Comparison of ENCODE assay signal across 8 mouse cellular contexts in genomic region chr1:172204814-172205740, GRCm38 (mm10). TPM values are rescaled to one million over a fixed set of nuclear protein-coding genes. Genes with fewer than 3 reads are reported as not detected.
DNase-seq lines count a peak whose midpoint lies in the region; ATAC-seq and TF ChIP-seq lines count a peak whose summit lies in the region.

No protein-coding gene starts in this region.

- peak overlapping the region; percentile 78 for H3K4me2 ChIP-seq in heart, embryonic 11.5 days
- H3K4me2 ChIP-seq in forebrain, embryonic 13.5 days, result peak overlapping the region; percentile 95
- peak overlapping the region; percentile 63 for H3K4me2 ChIP-seq in liver, embryonic 14.5 days (ENCODE audit: low read depth)

- no peak for ATAC-seq in heart, embryonic 11.5 days (replicated peaks; ENCODE audit: insufficient number of reproducible peaks, low FRiP score, low TSS enrichment)
- peak; percentile 68 for ATAC-seq in Patski
- no peak for ATAC-seq in forebrain, embryonic 13.5 days
- ATAC-seq in liver, embryonic 14.5 days (ENCODE audit: insufficient read depth), result no peak

- no peak for TF ChIP-seq EP300 in liver, embryonic 14.5 days (IDR thresholded peaks at IDR 0.05; ENCODE audit: low read depth)

- peaks cover 59% of the 10 kb centered on the region for H3K4me1 ChIP-seq in heart, embryonic 11.5 days (ENCODE audit: control insufficient read depth, insufficient read depth, low read length)
- peaks cover 74% of the 10 kb centered on the region for H3K4me1 ChIP-seq in forebrain, embryonic 13.5 days
- peaks cover 2 to 15% of the 10 kb centered on the region in 2 experiments; a peak in 2 of 4 replicates for H3K4me1 ChIP-seq in liver, embryonic 14.5 days (replicated peaks; ENCODE audit: control insufficient read depth in 2 of 2, insufficient read depth in 2 of 2, low read length in 1 of 2)

- H3K9ac ChIP-seq in heart, embryonic 11.5 days (ENCODE audit: low read depth, low read length), result peak overlapping the region; percentile 91; the same call in 1 of the 2 replicates
- peak overlapping the region; percentile 98 for H3K9ac ChIP-seq in forebrain, embryonic 13.5 days
- no peak overlapping the region for H3K9ac ChIP-seq in liver, embryonic 14.5 days (replicated peaks)

- no peak for TF ChIP-seq CTCF in Patski (IDR thresholded peaks at IDR 0.05)
- TF ChIP-seq CTCF in liver, embryonic 14.5 days (IDR thresholded peaks at IDR 0.05; ENCODE audit: low read depth), result no peak

- DNase-seq in heart, adult 18-20 months, result no peak
- DNase-seq in Patski (ENCODE audit: low read depth, low spot score), result no peak
- no peak for DNase-seq in liver, embryonic 14.5 days (ENCODE audit: low read depth in 3 of 3, low spot score in 3 of 3)
- no peak for DNase-seq in urinary bladder, postnatal 25 days (ENCODE audit: low spot score)
- no peak for DNase-seq in adrenal gland, adult 8-10 months
- DNase-seq in urinary bladder, postnatal 36 days (ENCODE audit: low spot score in 2 of 2), result no peak

- peak overlapping the region; percentile 82 for H3K4me3 ChIP-seq in heart, embryonic 11.5 days (ENCODE audit: low read depth, low read length)
- peak overlapping the region; percentile 88 for H3K4me3 ChIP-seq in forebrain, embryonic 13.5 days
- H3K4me3 ChIP-seq in liver, embryonic 14.5 days (ENCODE audit: insufficient read depth in 1 of 2, low read depth in 2 of 2, low read length in 2 of 2), result no peak overlapping the region; a peak in 1 of 4 replicates

- peak overlapping the region; percentile 82 for H3K27ac ChIP-seq in heart, embryonic 11.5 days (ENCODE audit: low read depth, low read length)
- H3K27ac ChIP-seq in forebrain, embryonic 13.5 days, result peak overlapping the region; percentile 98
- H3K27ac ChIP-seq in liver, embryonic 14.5 days, result no peak overlapping the region

- peaks cover 4% of the 10 kb centered on the region; the same call in 1 of the 2 replicates for H3K36me3 ChIP-seq in heart, embryonic 11.5 days (ENCODE audit: control insufficient read depth, insufficient read depth, low read length)
- H3K36me3 ChIP-seq in forebrain, embryonic 13.5 days (ENCODE audit: poor library complexity, severe bottlenecking), result peaks cover 5% of the 10 kb centered on the region
- peaks cover 3% of the 10 kb centered on the region; the same call in 1 of the 2 replicates for H3K36me3 ChIP-seq in liver, embryonic 14.5 days (replicated peaks; ENCODE audit: control insufficient read depth, insufficient read depth, low read depth)

- no peaks in the 10 kb centered on the region for H3K27me3 ChIP-seq in heart, embryonic 11.5 days (ENCODE audit: control insufficient read depth, insufficient read depth, low read length)
- H3K27me3 ChIP-seq in Patski, result no peaks in the 10 kb centered on the region
- H3K27me3 ChIP-seq in forebrain, embryonic 13.5 days, result no peaks in the 10 kb centered on the region
- no peaks in the 10 kb centered on the region for H3K27me3 ChIP-seq in liver, embryonic 14.5 days (ENCODE audit: control insufficient read depth, insufficient read depth, low read length)

- CTCF ChIA-PET in Patski (lab: Charles Lee), result interaction anchor here (0.9 to 2.5 kb wide), 8 partner anchors 12 to 62 kb away, joined by 3 to 11 read pairs (median 4); no protein-coding TSS in a partner anchor

- in situ Hi-C loops in Patski (cut with MboI; ENCODE audit: low pct_unique_long_range_greater_than_20kb), result no loop called here

- 45% methylated on average over 15 of the region's 15 CpGs for WGBS in heart, embryonic 11.5 days (ENCODE audit: insufficient replicate concordance)
- WGBS in forebrain, embryonic 13.5 days, result 3% methylated on average over 15 of the region's 15 CpGs
- 61% methylated on average over 15 of the region's 15 CpGs for WGBS in liver, embryonic 14.5 days (ENCODE audit: insufficient replicate concordance)

- POLR2A ChIA-PET in Patski (lab: Charles Lee), result interaction anchor here (0.7 to 2.9 kb wide), 8 partner anchors 12 to 105 kb away, joined by 3 to 19 read pairs (median 4); partner anchors contain the start of gene Casq1

- no peaks in the 10 kb centered on the region for H3K9me3 ChIP-seq in heart, embryonic 11.5 days (replicated peaks; ENCODE audit: control insufficient read depth, low read length)
- H3K9me3 ChIP-seq in forebrain, embryonic 13.5 days (replicated peaks), result no peaks in the 10 kb centered on the region
- H3K9me3 ChIP-seq in liver, embryonic 14.5 days (ENCODE audit: control insufficient read depth, low read length), result no peaks in the 10 kb centered on the region

RNA-seq across cellular contexts. Expression of gene Pea15a, which starts 1.5 kb away (rescaled TPM):
- polyA plus RNA-seq in heart, embryonic 11.5 days (2014; fragmentation: Nextera tagmentation; extraction: Ambion mirVana), result 121 and 147 TPM in 2 replicates
- 10 to 100 TPM; 57.4 to 69.9 TPM for total RNA-seq in heart, adult 18-20 months (2021)
- 723 TPM for polyA plus RNA-seq in Patski (2021)
- 470 and 471 TPM in 2 replicates for polyA plus RNA-seq in forebrain, embryonic 13.5 days (2015; fragmentation: Nextera tagmentation; extraction: Ambion mirVana)
- polyA plus RNA-seq in liver, embryonic 14.5 days (2012; rRNA removed), result 10.4 and 11.1 TPM in 2 replicates
- polyA plus RNA-seq in liver, embryonic 14.5 days (2014; fragmentation: Nextera tagmentation; extraction: Ambion mirVana), result 14.4 and 16.5 TPM in 2 replicates
- 10 to 100 TPM; 48.4 to 89.7 (median 63.1) TPM for total RNA-seq in adrenal gland, adult 8-10 months (2022)

RNA-seq across cellular contexts. Expression of gene Casq1, which starts 14.6 kb away (rescaled TPM):
- 205 and 230 TPM in 2 replicates for polyA plus RNA-seq in heart, embryonic 11.5 days (2014; fragmentation: Nextera tagmentation; extraction: Ambion mirVana)
- 1 to 10 TPM; 2.2 to 2.7 TPM for total RNA-seq in heart, adult 18-20 months (2021)
- 4.2 TPM for polyA plus RNA-seq in Patski (2021)
- 4.5 TPM in 2 replicates for polyA plus RNA-seq in forebrain, embryonic 13.5 days (2015; fragmentation: Nextera tagmentation; extraction: Ambion mirVana)
- 0.09 and 0.11 TPM in 2 replicates for polyA plus RNA-seq in liver, embryonic 14.5 days (2012; rRNA removed)
- 0.22 TPM in 1 of 2 replicates, not detected in the other for polyA plus RNA-seq in liver, embryonic 14.5 days (2014; fragmentation: Nextera tagmentation; extraction: Ambion mirVana)
- total RNA-seq in adrenal gland, adult 8-10 months (2022), result under 1 TPM in 3 of 4 experiments, not detected in 1; 0.21 to 0.30 (median 0.29) TPM

RNA-seq across cellular contexts. Expression of gene Atp1a4, which starts 53.1 kb away (rescaled TPM):
- polyA plus RNA-seq in heart, embryonic 11.5 days (2014; fragmentation: Nextera tagmentation; extraction: Ambion mirVana), result 0.31 and 0.35 TPM in 2 replicates
- not detected for total RNA-seq in heart, adult 18-20 months (2021)
- 0.06 TPM for polyA plus RNA-seq in Patski (2021)
- 0.10 TPM in 1 of 2 replicates, not detected in the other for polyA plus RNA-seq in forebrain, embryonic 13.5 days (2015; fragmentation: Nextera tagmentation; extraction: Ambion mirVana)
- polyA plus RNA-seq in liver, embryonic 14.5 days (2012; rRNA removed), result 0.01 TPM in 1 of 2 replicates, not detected in the other
- polyA plus RNA-seq in liver, embryonic 14.5 days (2014; fragmentation: Nextera tagmentation; extraction: Ambion mirVana), result not detected in 2 replicates
- total RNA-seq in adrenal gland, adult 8-10 months (2022), result 1 to 10 TPM in 2 of 4 experiments, under 1 TPM in 2; 0.12 to 1.1 (median 0.76) TPM

RNA-seq across cellular contexts. Expression of gene Igsf8, which starts 56.4 kb away (rescaled TPM):
- polyA plus RNA-seq in heart, embryonic 11.5 days (2014; fragmentation: Nextera tagmentation; extraction: Ambion mirVana), result 22.8 and 24.0 TPM in 2 replicates
- total RNA-seq in heart, adult 18-20 months (2021), result 10 to 100 TPM in 1 of 2 experiments, 1 to 10 TPM in 1; 9.8 to 10.1 TPM
- 148 TPM for polyA plus RNA-seq in Patski (2021)
- polyA plus RNA-seq in forebrain, embryonic 13.5 days (2015; fragmentation: Nextera tagmentation; extraction: Ambion mirVana), result 164 and 169 TPM in 2 replicates
- polyA plus RNA-seq in liver, embryonic 14.5 days (2012; rRNA removed), result 12.7 and 15.4 TPM in 2 replicates
- 11.0 and 11.6 TPM in 2 replicates for polyA plus RNA-seq in liver, embryonic 14.5 days (2014; fragmentation: Nextera tagmentation; extraction: Ambion mirVana)
- 10 to 100 TPM; 32.7 to 37.0 (median 35.8) TPM for total RNA-seq in adrenal gland, adult 8-10 months (2022)

RNA-seq across cellular contexts. Expression of gene Dcaf8, which starts 57.2 kb away (rescaled TPM):
- 85.4 and 105 TPM in 2 replicates for polyA plus RNA-seq in heart, embryonic 11.5 days (2014; fragmentation: Nextera tagmentation; extraction: Ambion mirVana)
- 100 to 1,000 TPM; 110 to 119 TPM for total RNA-seq in heart, adult 18-20 months (2021)
- polyA plus RNA-seq in Patski (2021), result 162 TPM
- 112 and 125 TPM in 2 replicates for polyA plus RNA-seq in forebrain, embryonic 13.5 days (2015; fragmentation: Nextera tagmentation; extraction: Ambion mirVana)
- polyA plus RNA-seq in liver, embryonic 14.5 days (2012; rRNA removed), result 25.4 and 34.6 TPM in 2 replicates
- 36.2 and 40.1 TPM in 2 replicates for polyA plus RNA-seq in liver, embryonic 14.5 days (2014; fragmentation: Nextera tagmentation; extraction: Ambion mirVana)
- 100 to 1,000 TPM; 141 to 189 (median 156) TPM for total RNA-seq in adrenal gland, adult 8-10 months (2022)

Comparison
In these comparisons a context has a peak if more than half of its experiments do, and no peak if none do; other contexts are left out.
1. H3K4me3 ChIP-seq: peak in heart, embryonic 11.5 days (single experiment) and forebrain, embryonic 13.5 days (single experiment); none in liver, embryonic 14.5 days (0 of 2).
2. RNA of gene Casq1, which starts 14.6 kb away (polyA plus RNA-seq): 205 to 230 TPM in heart, embryonic 11.5 days; 4.5 TPM in forebrain, embryonic 13.5 days, 4.2 TPM in Patski (single experiment) and 0.09 to 0.22 TPM in liver, embryonic 14.5 days; every median in the first group is over 10 times any median in the second.
3. Peak in every context shown above with its lines, with median percentiles within 50 percentile points of each other: H3K4me2 ChIP-seq.